Mouse (Mus musculus) megakaryocyte, embryonic 14.5 days (primary cell): Measurements from ENCODE around the gene Dyrk3.

Experiments used
- FLI1 ChIP-seq: IDR thresholded peaks from 2 replicates; pipeline ENCODE4 v1.6.1; 2012; ENCODE audit warnings: low read length, inconsistent platforms, mixed read lengths
- GATA1 ChIP-seq: IDR thresholded peaks from 3 replicates; pipeline ENCODE4 v1.6.1; 2012; ENCODE audit warnings: mixed read lengths, low read length, inconsistent platforms, borderline replicate concordance

GRCm38 (mm10) chr1:131085272-131085671 lies 52.9 kb downstream of the Dyrk3 start:
- no peak for TF ChIP-seq GATA1
- TF ChIP-seq FLI1: no peak
